Mouse (Mus musculus): ENCODE results near the gene Tmem63b. TPM values are rescaled to one million over a fixed set of nuclear protein-coding genes. Genes with fewer than 3 reads are reported as not detected.

Gene Tmem63b
- polyA plus RNA-seq, 1 experiment from 2014 or later, result 41.2 TPM

DNA sequence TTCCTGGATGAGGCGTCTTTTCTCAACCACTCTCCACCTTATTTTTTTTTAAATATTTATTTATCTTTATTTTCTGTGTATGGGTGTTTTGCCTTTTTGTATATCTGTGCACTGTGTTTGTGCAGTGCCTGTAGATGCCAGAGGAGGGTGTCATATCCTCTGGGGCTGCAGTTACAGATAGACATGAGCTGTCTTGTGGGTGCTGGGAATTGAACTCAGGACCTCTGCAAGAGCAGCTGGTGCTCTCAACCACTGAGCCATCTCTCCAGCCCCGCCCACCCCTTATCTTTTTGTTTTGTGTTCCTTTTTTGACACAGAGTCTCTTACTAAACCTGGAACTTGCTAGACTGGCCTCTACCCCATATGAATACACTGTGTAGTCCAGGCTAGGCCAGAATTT, 40.8 kb upstream of the Tmem63b start:
- Histone ChIP-seq H3K4me3 (no peak overlapping the region), H3K4me1 (replicated peaks) (peaks cover 42% of the 10 kb centered on the region), H3K4me2 (no peak overlapping the region), H3K9ac (no peak overlapping the region), H3K9me3 (replicated peaks) (no peaks in the 10 kb centered on the region), H3K27me3 (replicated peaks) (peaks cover 21% of the 10 kb centered on the region; the same call in 1 of the 2 replicates), H3K27ac (ENCODE audit: poor library complexity, severe bottlenecking) (no peak overlapping the region), H3K36me3 (no peaks in the 10 kb centered on the region)
- WGBS, result 67% methylated on average over 2 of the region's 2 CpGs
- no peak for ATAC-seq (ENCODE audit: insufficient number of reproducible peaks, low FRiP score)

DNA sequence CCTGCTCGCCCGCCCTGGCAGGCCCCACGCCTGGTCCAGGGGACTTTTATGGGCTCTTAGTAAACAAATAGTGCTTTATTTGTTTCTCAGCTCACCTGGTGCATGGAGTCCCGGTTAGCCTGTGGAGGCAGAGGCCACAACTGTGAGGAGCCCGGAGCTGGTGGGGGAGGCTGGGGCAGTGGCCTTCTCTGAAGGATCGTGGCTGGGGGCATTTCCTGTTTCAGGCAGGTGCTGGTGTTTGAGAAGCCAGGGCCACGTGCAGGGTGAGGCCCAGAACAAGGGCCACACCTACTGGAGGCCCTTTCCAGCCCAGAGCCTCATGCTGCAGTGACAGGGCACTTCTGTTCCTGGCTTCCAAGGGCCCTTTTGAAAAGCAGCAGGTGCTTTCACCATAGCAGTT, 39.5 kb upstream of the Tmem63b start:
- peak; percentile 62 for ATAC-seq (ENCODE audit: insufficient number of reproducible peaks, low FRiP score)

DNA sequence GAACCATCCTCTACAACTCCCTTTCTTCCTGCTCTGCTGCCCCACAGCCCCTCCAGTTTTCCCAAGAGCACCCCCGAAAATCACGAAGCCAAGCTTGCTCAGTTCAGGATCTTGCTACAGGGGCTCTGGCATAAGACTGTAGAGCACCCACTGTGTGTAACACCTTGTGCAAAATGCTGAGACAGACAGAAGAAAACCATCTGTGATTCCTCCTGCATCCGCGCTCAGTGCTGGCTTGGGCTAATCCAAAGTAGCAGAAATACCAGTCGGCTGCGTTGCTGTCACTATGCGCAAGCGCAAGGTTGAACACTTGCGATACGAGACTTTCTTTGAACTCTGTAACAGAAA, 37.8 kb upstream of the Tmem63b start:
- no peaks in the 10 kb centered on the region for H3K9me3 ChIP-seq (replicated peaks)
- H3K4me2 ChIP-seq, result peak overlapping the region; percentile 78
- no peak overlapping the region for H3K4me3 ChIP-seq
- H3K36me3 ChIP-seq, result no peaks in the 10 kb centered on the region
- no peak overlapping the region for H3K9ac ChIP-seq
- no peak for ATAC-seq (ENCODE audit: insufficient number of reproducible peaks, low FRiP score)
- peaks cover 33% of the 10 kb centered on the region for H3K4me1 ChIP-seq (replicated peaks)
- H3K27me3 ChIP-seq (replicated peaks), result peaks cover 6% of the 10 kb centered on the region; the same call in 1 of the 2 replicates
- 83% methylated on average over 10 of the region's 10 CpGs for WGBS
- no peak overlapping the region for H3K27ac ChIP-seq (ENCODE audit: poor library complexity, severe bottlenecking)

More for the DNA sequence above, 39.5 kb upstream of the Tmem63b start:
- Histone ChIP-seq H3K4me2 (no peak overlapping the region), H3K36me3 (no peaks in the 10 kb centered on the region), H3K27me3 (replicated peaks) (peaks cover 12% of the 10 kb centered on the region; the same call in 1 of the 2 replicates), H3K4me3 (no peak overlapping the region), H3K4me1 (replicated peaks) (peaks cover 42% of the 10 kb centered on the region), H3K9ac (no peak overlapping the region), H3K9me3 (replicated peaks) (no peaks in the 10 kb centered on the region), H3K27ac (ENCODE audit: poor library complexity, severe bottlenecking) (no peak overlapping the region)
- WGBS, result 58% methylated on average over 7 of the region's 7 CpGs

DNA sequence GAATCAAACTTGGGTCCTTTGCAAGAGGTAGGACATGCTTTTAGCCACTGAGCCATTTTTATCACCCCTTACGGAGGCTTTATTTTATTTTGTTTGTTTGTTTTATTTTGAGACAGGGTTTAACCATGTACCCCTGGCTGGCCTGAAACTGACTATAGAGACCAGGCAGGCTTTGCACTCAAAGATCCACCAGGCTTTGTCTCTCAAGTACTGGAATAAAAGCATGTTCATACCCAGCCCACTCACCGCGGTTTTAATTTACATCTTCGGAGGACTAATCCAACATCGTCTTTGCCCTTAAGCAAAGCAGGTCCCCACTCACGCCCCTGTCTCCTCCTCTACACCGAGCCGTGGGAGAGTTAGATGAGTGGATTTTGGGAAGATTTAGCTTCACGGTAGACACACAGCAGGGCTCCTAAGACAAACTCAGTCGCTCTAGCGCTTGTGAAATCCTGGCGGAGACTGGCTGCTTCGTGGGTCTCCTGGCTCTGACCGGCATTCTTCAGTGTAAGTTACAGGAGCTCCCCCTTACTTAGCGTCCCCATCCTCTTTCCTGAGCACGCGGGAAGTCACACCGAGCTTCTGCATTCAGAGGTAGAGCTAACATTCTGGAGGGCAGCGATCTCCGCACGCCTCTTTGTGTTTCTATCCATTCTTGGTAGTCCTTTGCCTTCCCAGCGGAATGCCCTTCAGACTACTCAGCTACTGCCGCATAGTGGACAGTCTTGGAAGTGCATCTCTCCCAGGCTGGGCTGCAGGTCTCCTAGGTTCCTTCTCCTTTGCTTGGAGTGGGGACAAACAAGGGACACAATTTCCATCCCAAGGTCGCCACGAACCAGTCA, 37.2 kb upstream of the Tmem63b start:
- Histone ChIP-seq H3K4me3 (peak overlapping the region; percentile 53), H3K36me3 (no peaks in the 10 kb centered on the region), H3K4me1 (replicated peaks) (peaks cover 27% of the 10 kb centered on the region), H3K9ac (peak overlapping the region; percentile 78), H3K9me3 (replicated peaks) (no peaks in the 10 kb centered on the region), H3K27ac (ENCODE audit: poor library complexity, severe bottlenecking) (peak overlapping the region; percentile 34), H3K4me2 (peak overlapping the region; percentile 78), H3K27me3 (replicated peaks) (peaks cover 6% of the 10 kb centered on the region; the same call in 1 of the 2 replicates)
- 6% methylated on average over 25 of the region's 25 CpGs for WGBS
- no peak for ATAC-seq (ENCODE audit: insufficient number of reproducible peaks, low FRiP score)

DNA sequence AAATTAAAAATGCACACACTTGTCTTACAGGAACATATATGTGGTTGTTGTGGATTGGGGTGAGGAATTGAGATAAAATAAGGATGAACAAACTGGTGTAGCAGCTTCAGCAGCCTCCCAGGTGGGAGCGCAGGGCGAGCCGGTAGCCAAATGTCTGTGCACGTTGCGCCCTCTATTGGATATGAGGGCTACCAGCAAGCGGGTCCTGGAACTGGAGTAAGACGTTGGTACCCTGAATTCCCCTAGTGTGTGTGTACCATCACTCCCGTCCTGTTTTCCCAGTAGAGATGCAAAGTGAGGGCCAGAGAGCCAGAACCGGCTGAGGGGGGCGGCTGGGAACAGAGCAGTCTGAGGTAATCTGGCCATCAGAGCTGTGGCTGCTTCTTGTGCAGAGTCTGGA, 31.6 kb upstream of the Tmem63b start:
- Histone ChIP-seq H3K4me1 (replicated peaks) (peaks cover 4% of the 10 kb centered on the region), H3K27me3 (replicated peaks) (peaks cover 2% of the 10 kb centered on the region; the same call in 1 of the 2 replicates), H3K9me3 (replicated peaks) (no peaks in the 10 kb centered on the region), H3K27ac (ENCODE audit: poor library complexity, severe bottlenecking) (no peak overlapping the region), H3K36me3 (no peaks in the 10 kb centered on the region), H3K4me2 (no peak overlapping the region), H3K4me3 (no peak overlapping the region), H3K9ac (no peak overlapping the region)
- 10% methylated on average over 10 of the region's 10 CpGs for WGBS
- ATAC-seq (ENCODE audit: insufficient number of reproducible peaks, low FRiP score), result 0 out of 2 replicates have a peak, but pooled peaks have one; percentile 31

DNA sequence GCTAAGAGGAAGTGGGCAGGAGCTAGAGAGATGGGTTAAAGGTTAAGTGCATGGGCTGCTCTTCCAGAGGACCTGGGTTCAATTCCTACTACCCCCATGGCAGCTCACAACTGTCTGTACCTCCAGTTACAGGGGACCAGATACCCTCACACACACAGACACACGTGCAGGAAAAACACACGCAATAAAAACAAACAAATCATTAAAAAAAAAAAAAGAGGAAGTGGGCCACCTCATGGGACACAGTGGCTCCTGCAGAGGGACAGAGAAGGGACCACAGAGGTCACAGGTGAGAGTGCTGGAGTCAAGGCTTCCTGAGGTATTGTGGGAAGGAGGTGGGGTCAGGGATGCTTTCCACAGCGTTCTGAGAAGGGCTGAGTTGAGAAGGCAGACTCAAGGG, 24.8 kb upstream of the Tmem63b start:
- Histone ChIP-seq H3K27ac (ENCODE audit: poor library complexity, severe bottlenecking) (no peak overlapping the region), H3K4me1 (replicated peaks) (peaks cover 11% of the 10 kb centered on the region), H3K9me3 (replicated peaks) (no peaks in the 10 kb centered on the region), H3K4me2 (no peak overlapping the region), H3K4me3 (no peak overlapping the region), H3K27me3 (replicated peaks) (0 out of 2 replicates have a peak, but pooled peaks cover 3% of the 10 kb centered on the region), H3K36me3 (no peaks in the 10 kb centered on the region), H3K9ac (no peak overlapping the region)
- WGBS, result 57% methylated on average over 3 of the region's 3 CpGs
- no peak for ATAC-seq (ENCODE audit: insufficient number of reproducible peaks, low FRiP score)

DNA sequence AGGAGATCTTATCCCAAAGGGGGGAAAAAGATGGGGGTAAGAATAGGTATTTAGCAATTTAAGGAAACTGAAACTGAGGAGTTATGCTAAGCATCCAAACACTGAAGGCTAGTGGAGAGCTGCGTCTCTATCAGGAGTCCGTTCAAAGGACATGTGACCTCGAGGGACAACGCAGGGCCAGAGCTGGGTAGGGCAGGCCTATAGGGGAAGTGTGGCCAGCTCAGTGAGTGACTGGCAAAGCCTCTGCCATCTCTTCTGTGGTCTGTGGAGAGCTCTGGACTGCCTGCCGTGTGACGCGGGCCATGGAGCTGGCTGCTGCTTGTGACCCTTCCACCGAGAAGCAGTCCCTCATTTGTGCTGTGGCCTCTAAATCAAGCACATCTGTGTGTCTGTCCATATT, 23.7 kb upstream of the Tmem63b start:
- H3K36me3 ChIP-seq, result no peaks in the 10 kb centered on the region
- no peak overlapping the region for H3K4me3 ChIP-seq
- no peak overlapping the region for H3K4me2 ChIP-seq
- 58% methylated on average over 8 of the region's 8 CpGs for WGBS
- H3K27me3 ChIP-seq (replicated peaks), result 0 out of 2 replicates have a peak, but pooled peaks cover 3% of the 10 kb centered on the region
- H3K9ac ChIP-seq, result no peak overlapping the region
- H3K4me1 ChIP-seq (replicated peaks), result peaks cover 11% of the 10 kb centered on the region
- H3K9me3 ChIP-seq (replicated peaks), result no peaks in the 10 kb centered on the region
- no peak overlapping the region for H3K27ac ChIP-seq (ENCODE audit: poor library complexity, severe bottlenecking)
- no peak for ATAC-seq (ENCODE audit: insufficient number of reproducible peaks, low FRiP score)

DNA sequence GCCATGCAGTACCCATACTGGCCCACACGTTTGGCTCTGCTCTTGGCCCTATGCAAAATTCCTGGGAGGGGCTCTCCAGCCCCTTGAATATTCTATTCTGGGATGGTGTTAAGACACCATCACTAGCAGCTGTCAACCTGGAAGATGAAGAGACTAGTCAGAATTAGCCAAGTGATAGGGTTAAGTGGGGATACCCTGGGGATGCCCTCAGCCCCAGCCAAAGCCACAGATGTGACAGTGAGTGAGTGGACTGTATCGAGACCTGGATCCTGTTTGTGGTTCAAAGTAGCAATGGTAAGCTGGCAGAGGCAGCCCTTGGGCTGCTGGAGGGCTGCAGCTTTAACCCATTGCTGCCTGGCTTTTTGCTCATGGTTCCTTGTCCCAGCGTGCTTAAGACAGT, 23.1 kb upstream of the Tmem63b start:
- Histone ChIP-seq H3K4me3 (no peak overlapping the region), H3K27ac (ENCODE audit: poor library complexity, severe bottlenecking) (no peak overlapping the region), H3K9me3 (replicated peaks) (no peaks in the 10 kb centered on the region), H3K4me2 (no peak overlapping the region), H3K36me3 (no peaks in the 10 kb centered on the region), H3K27me3 (replicated peaks) (0 out of 2 replicates have a peak, but pooled peaks cover 3% of the 10 kb centered on the region), H3K9ac (no peak overlapping the region), H3K4me1 (replicated peaks) (peaks cover 15% of the 10 kb centered on the region)
- no peak for ATAC-seq (ENCODE audit: insufficient number of reproducible peaks, low FRiP score)
- WGBS, result 36% methylated on average over 3 of the region's 3 CpGs

DNA sequence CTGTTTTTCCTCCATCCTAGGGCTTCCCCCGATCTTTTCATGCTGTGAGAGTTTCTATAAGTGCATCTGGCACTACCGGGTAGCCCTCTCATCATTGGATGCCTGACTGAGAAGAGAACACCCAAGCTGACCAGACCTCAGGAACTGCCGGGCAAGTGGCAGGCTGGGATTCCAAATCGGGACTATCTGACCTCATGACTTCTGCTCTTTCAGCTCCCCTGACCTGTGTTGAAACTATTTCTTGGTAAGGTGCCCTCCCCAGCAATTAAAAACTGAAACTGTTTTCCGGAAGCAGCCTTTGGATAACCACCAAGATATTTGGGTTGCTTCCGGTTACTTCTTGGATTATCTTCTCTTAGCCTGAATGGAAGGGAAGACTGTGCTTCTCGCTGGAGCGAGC, 21.5 kb upstream of the Tmem63b start:
- H3K4me3 ChIP-seq, result no peak overlapping the region
- WGBS, result 77% methylated on average over 8 of the region's 8 CpGs
- H3K27ac ChIP-seq (ENCODE audit: poor library complexity, severe bottlenecking), result no peak overlapping the region
- H3K4me1 ChIP-seq (replicated peaks), result peaks cover 15% of the 10 kb centered on the region
- H3K36me3 ChIP-seq, result no peaks in the 10 kb centered on the region
- no peak overlapping the region for H3K9ac ChIP-seq
- ATAC-seq (ENCODE audit: insufficient number of reproducible peaks, low FRiP score), result no peak
- 0 out of 2 replicates have a peak, but pooled peaks cover 3% of the 10 kb centered on the region for H3K27me3 ChIP-seq (replicated peaks)
- H3K4me2 ChIP-seq, result no peak overlapping the region
- H3K9me3 ChIP-seq (replicated peaks), result no peaks in the 10 kb centered on the region

DNA sequence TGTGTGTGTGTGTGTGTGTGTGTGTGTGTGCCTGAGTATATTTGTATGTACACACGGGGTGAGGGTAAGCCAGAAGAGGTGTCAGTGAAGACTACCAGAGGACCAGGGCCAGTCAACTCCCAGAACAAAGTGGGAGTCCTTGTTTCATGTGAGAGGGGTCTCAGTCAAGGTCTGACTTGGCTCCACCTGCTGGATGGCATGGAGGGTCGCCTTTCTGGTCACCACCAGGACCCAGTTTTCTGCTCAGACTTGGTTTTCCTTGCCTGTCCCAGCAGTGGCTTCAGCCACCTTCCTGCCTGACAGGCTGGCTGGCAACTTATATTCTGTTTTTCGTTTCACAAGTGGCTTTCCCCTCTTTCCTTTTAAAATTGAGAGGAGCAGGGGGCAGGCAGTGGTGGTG, 20.7 kb upstream of the Tmem63b start:
- H3K9me3 ChIP-seq (replicated peaks), result no peaks in the 10 kb centered on the region
- WGBS, result 20% methylated on average over 3 of the region's 3 CpGs
- H3K4me3 ChIP-seq, result no peak overlapping the region
- H3K9ac ChIP-seq, result no peak overlapping the region
- H3K27me3 ChIP-seq (replicated peaks), result 0 out of 2 replicates have a peak, but pooled peaks cover 3% of the 10 kb centered on the region
- no peak overlapping the region for H3K27ac ChIP-seq (ENCODE audit: poor library complexity, severe bottlenecking)
- H3K4me1 ChIP-seq (replicated peaks), result peaks cover 15% of the 10 kb centered on the region
- no peak overlapping the region for H3K4me2 ChIP-seq
- ATAC-seq (ENCODE audit: insufficient number of reproducible peaks, low FRiP score), result no peak
- no peaks in the 10 kb centered on the region for H3K36me3 ChIP-seq

DNA sequence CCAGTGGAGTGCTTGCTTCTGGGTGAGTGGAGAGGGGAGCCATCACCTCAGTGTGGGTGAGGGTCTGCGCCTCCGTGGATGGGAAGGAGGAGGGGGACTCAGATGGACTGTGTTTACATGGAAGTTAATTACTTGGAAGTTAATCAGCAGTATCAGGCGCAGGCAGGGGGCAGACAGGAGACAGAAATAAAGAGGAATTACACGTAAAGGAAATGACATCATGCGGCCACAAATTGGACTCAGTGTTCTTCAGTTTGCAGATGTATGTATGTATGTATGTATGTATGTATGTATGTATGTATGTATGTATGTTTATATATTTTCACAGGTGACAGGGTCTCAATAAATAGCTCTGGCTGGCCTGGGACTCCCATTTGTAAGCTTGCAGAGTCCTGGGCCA, 20.1 kb upstream of the Tmem63b start:
- Histone ChIP-seq H3K27ac (ENCODE audit: poor library complexity, severe bottlenecking) (no peak overlapping the region), H3K4me1 (replicated peaks) (peaks cover 15% of the 10 kb centered on the region), H3K4me3 (no peak overlapping the region), H3K27me3 (replicated peaks) (0 out of 2 replicates have a peak, but pooled peaks cover 3% of the 10 kb centered on the region), H3K9ac (no peak overlapping the region), H3K36me3 (no peaks in the 10 kb centered on the region), H3K4me2 (no peak overlapping the region), H3K9me3 (replicated peaks) (no peaks in the 10 kb centered on the region)
- ATAC-seq (ENCODE audit: insufficient number of reproducible peaks, low FRiP score), result no peak
- WGBS, result 64% methylated on average over 5 of the region's 5 CpGs
